Mouse (Mus musculus): ENCODE measurements around the gene Dapk1.

The Dapk1 gene

GRCm38 (mm10) chr13:60737632-60738324 lies 136.0 kb downstream of the Dapk1 start:
- DNase-seq (ENCODE audit: inconsistent ontology term) = peak; percentile 76

GRCm38 (mm10) chr13:60738429-60738828 lies 136.7 kb downstream of the Dapk1 start:
- peak; percentile 74 for DNase-seq (ENCODE audit: inconsistent ontology term)

GRCm38 (mm10) chr13:60740248-60740647 lies 138.5 kb downstream of the Dapk1 start:
- DNase-seq (ENCODE audit: inconsistent ontology term) = no peak

- no peak for DNase-seq (ENCODE audit: inconsistent ontology term)
These were observed 140.9 kb downstream of the Dapk1 start for GRCm38 (mm10) chr13:60742611-60743010.

- DNase-seq (ENCODE audit: inconsistent ontology term) = no peak
These were observed 141.8 kb downstream of the Dapk1 start for GRCm38 (mm10) chr13:60743381-60744077.

GRCm38 (mm10) chr13:60744078-60744460 lies 142.3 kb downstream of the Dapk1 start:
- DNase-seq (ENCODE audit: inconsistent ontology term) = peak; percentile 48

- no peak for DNase-seq (ENCODE audit: inconsistent ontology term)
These were observed 143.0 kb downstream of the Dapk1 start for GRCm38 (mm10) chr13:60744736-60745135.

- DNase-seq (ENCODE audit: inconsistent ontology term) = no peak
These were observed 143.6 kb downstream of the Dapk1 start for GRCm38 (mm10) chr13:60745358-60745757.

- no peak for DNase-seq (ENCODE audit: inconsistent ontology term)
These were observed 144.5 kb downstream of the Dapk1 start for GRCm38 (mm10) chr13:60746271-60746670.

GRCm38 (mm10) chr13:60747201-60747600 lies 145.5 kb downstream of the Dapk1 start:
- DNase-seq (ENCODE audit: inconsistent ontology term) = no peak

GRCm38 (mm10) chr13:60748556-60748955 lies 146.8 kb downstream of the Dapk1 start:
- DNase-seq (ENCODE audit: inconsistent ontology term) = no peak

GRCm38 (mm10) chr13:60750930-60751329 lies 149.2 kb downstream of the Dapk1 start:
- no peak for DNase-seq (ENCODE audit: inconsistent ontology term)

GRCm38 (mm10) chr13:60753216-60753615 lies 151.5 kb downstream of the Dapk1 start:
- no peak for DNase-seq (ENCODE audit: inconsistent ontology term)

GRCm38 (mm10) chr13:60755251-60755650 lies 153.5 kb downstream of the Dapk1 start:
- no peak for DNase-seq (ENCODE audit: inconsistent ontology term)

GRCm38 (mm10) chr13:60757292-60757691 lies 155.5 kb downstream of the Dapk1 start:
- no peak for DNase-seq (ENCODE audit: inconsistent ontology term)

- peak; percentile 46 for DNase-seq (ENCODE audit: inconsistent ontology term)
These were observed 157.4 kb downstream of the Dapk1 start for GRCm38 (mm10) chr13:60759136-60759535.

GRCm38 (mm10) chr13:60760392-60760791 lies 158.6 kb downstream of the Dapk1 start:
- no peak for DNase-seq (ENCODE audit: inconsistent ontology term)

- no peak for DNase-seq (ENCODE audit: inconsistent ontology term)
These were observed 159.4 kb downstream of the Dapk1 start for GRCm38 (mm10) chr13:60761161-60761560.

GRCm38 (mm10) chr13:60780534-60780933 lies 178.8 kb downstream of the Dapk1 start:
- no peak for DNase-seq (ENCODE audit: inconsistent ontology term)

GRCm38 (mm10) chr13:60783301-60783700 lies 181.6 kb downstream of the Dapk1 start:
- no peak for DNase-seq (ENCODE audit: inconsistent ontology term)

- DNase-seq (ENCODE audit: inconsistent ontology term) = no peak
These were observed 184.5 kb downstream of the Dapk1 start, which contains the start of gene BC051665 for GRCm38 (mm10) chr13:60786264-60786663. BC051665 (minus strand) TSS chr13:60786364.

- no peak for DNase-seq (ENCODE audit: inconsistent ontology term)
These were observed 187.7 kb downstream of the Dapk1 start for GRCm38 (mm10) chr13:60789466-60789865.

- no peak for DNase-seq (ENCODE audit: inconsistent ontology term)
These were observed 201.0 kb downstream of the Dapk1 start, which contains the start of gene Ctsll3 for GRCm38 (mm10) chr13:60802749-60803148. Ctsll3 (minus strand) TSS chr13:60802849.
